Mouse (Mus musculus): ENCODE data around the gene Sebox.

Gene Sebox

GRCm38 (mm10) chr11:78536080-78536689 is 32.9 kb downstream of the Sebox start, which contains the start of the genes Tnfaip1 and Ift20:
Tnfaip1 (minus strand) TSS chr11:78536332.
Ift20 (plus strand) TSS chr11:78536361.
- peak; percentile 99 for DNase-seq

GRCm38 (mm10) chr11:78536690-78537084 is 33.4 kb downstream of the Sebox start:
- DNase-seq = no peak

- DNase-seq = peak; percentile 41
Observed at GRCm38 (mm10) chr11:78540358-78540757, 37.1 kb downstream of the Sebox start.

GRCm38 (mm10) chr11:78544449-78545111 is 41.3 kb downstream of the Sebox start:
- DNase-seq = no peak

GRCm38 (mm10) chr11:78545181-78545580 is 41.9 kb downstream of the Sebox start:
- DNase-seq = no peak

- no peak for DNase-seq
Observed at GRCm38 (mm10) chr11:78547718-78548460, 44.6 kb downstream of the Sebox start.

GRCm38 (mm10) chr11:78549491-78549987 is 46.3 kb downstream of the Sebox start:
- no peak for DNase-seq

GRCm38 (mm10) chr11:78550168-78551058 is 47.2 kb downstream of the Sebox start, which contains the start of gene Tmem97:
Tmem97 (minus strand) TSS chr11:78550777.
- DNase-seq = peak; percentile 98

GRCm38 (mm10) chr11:78551059-78551398 is 47.8 kb downstream of the Sebox start:
- no peak for DNase-seq
